Mouse (Mus musculus) CH12.LX (cell line): Measurements from ENCODE around the gene Zfp202. TPM values are rescaled to one million over a fixed set of nuclear protein-coding genes. Genes with fewer than 3 reads are reported as not detected.

Experiments
- DNase-seq: peaks from one replicate; pipeline ENCODE4 v3.0.0-alpha.2; 2013; ENCODE audit errors: extremely low read depth
- H3K27ac ChIP-seq: 2 replicates; pipeline ENCODE4 v1.5.1; 2012; ENCODE audit warnings: low read depth, mild to moderate bottlenecking, control low read depth, moderate library complexity; ENCODE audit not compliant: insufficient read depth
- H3K27me3 ChIP-seq: replicated peaks from 2 replicates; pipeline ENCODE3; 2012; ENCODE audit warnings: inconsistent platforms
- H3K36me3 ChIP-seq, 2 experiments: replicated peaks in 1 of 2; 2 replicates each; pipeline versions ENCODE3 to v1.6.1; 2012; ENCODE audit warnings: inconsistent platforms in 1 of 2, low read length in 1 of 2, mild to moderate bottlenecking in 1 of 2, mixed read lengths in 1 of 2, moderate library complexity in 1 of 2; ENCODE audit not compliant: control insufficient read depth in 1 of 2, insufficient read depth in 1 of 2
- H3K4me1 ChIP-seq, 2 experiments: 2 replicates each; pipeline ENCODE4 v1.6.1; 2012; ENCODE audit warnings: inconsistent platforms in 1 of 2, moderate library complexity in 1 of 2; ENCODE audit not compliant: insufficient read depth in 2 of 2, control insufficient read depth in 1 of 2
- H3K4me2 ChIP-seq: 2 replicates; pipeline ENCODE4 v1.6.1; 2012; ENCODE audit warnings: low read depth, mild to moderate bottlenecking, control low read depth; ENCODE audit not compliant: poor library complexity, insufficient read depth, severe bottlenecking
- H3K4me3 ChIP-seq, 3 experiments: fragments of 150-350 bp in 1 of 3; sonication (generic) in 1 of 3; replicated peaks in 1 of 3; 2 replicates each; pipeline versions ENCODE3 to v1.5.1; 2011 to 2012; ENCODE audit warnings: low read depth in 2 of 3, low read length in 2 of 3, mild to moderate bottlenecking in 2 of 3, moderate library complexity in 2 of 3, control low read depth in 1 of 3, improper control_type of control experiment in 1 of 3, inconsistent platforms in 1 of 3, mixed read lengths in 1 of 3; ENCODE audit not compliant: poor library complexity in 1 of 3
- H3K79me2 ChIP-seq: replicated peaks from 2 replicates; pipeline ENCODE4 v1.6.1; 2012; ENCODE audit warnings: mild to moderate bottlenecking, moderate library complexity; ENCODE audit not compliant: control insufficient read depth, poor library complexity, insufficient read depth, severe bottlenecking; ENCODE audit errors: extremely low read depth
- H3K9ac ChIP-seq: 2 replicates; pipeline ENCODE4 v1.6.1; 2012; ENCODE audit warnings: low read depth, mild to moderate bottlenecking, control low read depth, moderate library complexity; ENCODE audit not compliant: insufficient read depth
- H3K9me3 ChIP-seq: replicated peaks from 2 replicates; pipeline ENCODE3; 2012; ENCODE audit warnings: low read length, inconsistent platforms, mixed read lengths
- CHD2 ChIP-seq: IDR thresholded peaks from 2 replicates; pipeline ENCODE4 v1.6.1; 2011; ENCODE audit warnings: low read length, improper control_type of control experiment
- CTCF ChIP-seq, 2 experiments: IDR thresholded peaks in 1 of 2; conservative IDR thresholded peaks in 1 of 2; 2 replicates each; pipeline ENCODE4 v1.5.1; 2011 to 2012; ENCODE audit warnings: low read depth in 2 of 2, low read length in 2 of 2, improper control_type of control experiment in 1 of 2, inconsistent platforms in 1 of 2, mild to moderate bottlenecking in 1 of 2, moderate library complexity in 1 of 2
- ETS1 ChIP-seq: conservative IDR thresholded peaks from 2 replicates; pipeline ENCODE4 v1.6.1; 2012; ENCODE audit warnings: low read depth, mild to moderate bottlenecking, inconsistent platforms, low read length, improper control_type of control experiment, moderate library complexity
- KAT2A ChIP-seq: IDR thresholded peaks from 2 replicates; pipeline ENCODE4 v1.6.1; 2012; ENCODE audit warnings: low read length, improper control_type of control experiment, inconsistent platforms; ENCODE audit not compliant: insufficient replicate concordance
- MYC ChIP-seq: IDR thresholded peaks from 2 replicates; pipeline ENCODE4 v1.6.1; 2011; ENCODE audit warnings: low read depth, mild to moderate bottlenecking, improper control_type of control experiment, low read length
- PAX5 ChIP-seq: IDR thresholded peaks from 2 replicates; pipeline ENCODE4 v1.6.1; 2012; ENCODE audit warnings: low read length, inconsistent platforms, mixed read lengths
- RAD21 ChIP-seq: IDR thresholded peaks from 2 replicates; pipeline ENCODE4 v1.6.1; 2011; ENCODE audit warnings: low read depth, mild to moderate bottlenecking, low read length, improper control_type of control experiment, moderate library complexity
- SMC3 ChIP-seq: IDR thresholded peaks from 2 replicates; pipeline ENCODE4 v1.6.1; 2011; ENCODE audit warnings: low read depth, low read length, improper control_type of control experiment
- ZMIZ1 ChIP-seq: IDR thresholded peaks from 2 replicates; pipeline ENCODE4 v1.6.1; 2012; ENCODE audit warnings: low read depth, mild to moderate bottlenecking, inconsistent platforms, low read length, improper control_type of control experiment
- dilution Hi-C: fragments of 300-500 bp; cut with MboI; formaldehyde crosslinking; loops from 2 replicates; pipeline ENCODE4 v1.14.3; 2020; ENCODE audit warnings: low sequenced_read_pairs; ENCODE audit not compliant: extremely low pct_unique_long_range_greater_than_20kb, extremely low pct_ligation_motif_present
- in situ Hi-C: fragments of 300-500 bp; cut with MboI; formaldehyde crosslinking; loops from 3 replicates; pipeline ENCODE4 v1.14.3; 2019; ENCODE audit warnings: low sequenced_read_pairs, low pct_ligation_motif_present, low pct_unique_long_range_greater_than_20kb, mixed read lengths
- polyA plus RNA-seq: library from polyadenylated mRNA; unstranded; fragments of >175 nt; gene quantifications from 2 replicates; pipeline ENCODE4 v1.2.1, GENCODE M21; 2012; ENCODE audit warnings: low read depth; ENCODE audit not compliant: insufficient read length
- total RNA-seq, 2 experiments: library from RNA; depleted of rRNA; stranded (reverse); fragments of 300-350 nt in 1 of 2; fragments of >200 nt in 1 of 2; gene quantifications; 2 replicates each; pipeline ENCODE4 v1.2.3; 2012 to 2014

The Zfp202 gene
- total and polyA plus RNA-seq, 3 experiments: 3.5 to 4.2 (median 3.9) TPM

GRCm38 (mm10) chr9:40234233-40235072 is 42.3 kb downstream of the Zfp202 start:
- Histone ChIP-seq H3K27ac (no peak overlapping the region), H3K79me2 (no peaks in the 10 kb centered on the region), H3K9me3 (peaks cover 3% of the 10 kb centered on the region), H3K4me1 (no peaks in the 10 kb centered on the region), H3K27me3 (no peaks in the 10 kb centered on the region), H3K36me3 (no peaks in the 10 kb centered on the region), H3K4me2 (no peak overlapping the region), H3K4me3 (no peak overlapping the region), H3K9ac (no peak overlapping the region)
- TF ChIP-seq RAD21: no peak
- TF ChIP-seq PAX5: no peak
- no peak for TF ChIP-seq CTCF (conservative IDR thresholded peaks at IDR 0.05 in 1 of 2, IDR thresholded peaks at IDR 0.05 in 1 of 2; ENCODE audit: low read depth in 2 of 2, low read length in 2 of 2)
- DNase-seq: no peak
- in situ Hi-C loops (loop anchor here (25.0 kb wide), 1 partner anchor 353 kb away; no protein-coding TSS in a partner anchor), dilution Hi-C loops (no loop called here)

- no peak overlapping the region for H3K9ac ChIP-seq
- peaks cover 3% of the 10 kb centered on the region for H3K9me3 ChIP-seq
- no peak for TF ChIP-seq MYC
- TF ChIP-seq SMC3: no peak
- TF ChIP-seq KAT2A: no peak
- TF ChIP-seq ETS1: no peak
- TF ChIP-seq ZMIZ1: no peak
- no peaks in the 10 kb centered on the region for H3K79me2 ChIP-seq
- no peak for DNase-seq
- in situ Hi-C loops: loop anchor here (25.0 kb wide), 1 partner anchor 352 kb away; no protein-coding TSS in a partner anchor
- H3K4me3 ChIP-seq: no peak overlapping the region
- no peaks in the 10 kb centered on the region for H3K36me3 ChIP-seq
- H3K4me2 ChIP-seq: no peak overlapping the region
- H3K4me1 ChIP-seq: no peaks in the 10 kb centered on the region
- H3K27me3 ChIP-seq: no peaks in the 10 kb centered on the region
- no peak overlapping the region for H3K27ac ChIP-seq
- dilution Hi-C loops: no loop called here
These were observed 43.1 kb downstream of the Zfp202 start for GRCm38 (mm10) chr9:40235220-40235619.

GRCm38 (mm10) chr9:40239749-40240148 is 47.6 kb downstream of the Zfp202 start:
- H3K36me3 ChIP-seq: no peaks in the 10 kb centered on the region
- in situ Hi-C loops: loop anchor here (25.0 kb wide), 1 partner anchor 348 kb away; no protein-coding TSS in a partner anchor
- no peaks in the 10 kb centered on the region for H3K79me2 ChIP-seq
- no peaks in the 10 kb centered on the region for H3K27me3 ChIP-seq
- H3K4me1 ChIP-seq: no peaks in the 10 kb centered on the region
- H3K9ac ChIP-seq: no peak overlapping the region
- H3K27ac ChIP-seq: no peak overlapping the region
- no peaks in the 10 kb centered on the region for H3K9me3 ChIP-seq
- no peak overlapping the region for H3K4me2 ChIP-seq
- no peak for DNase-seq
- no peak for TF ChIP-seq SMC3
- no peak for TF ChIP-seq ZMIZ1
- TF ChIP-seq CHD2: no peak
- H3K4me3 ChIP-seq: no peak overlapping the region
- dilution Hi-C loops: no loop called here
